Mouse (Mus musculus) splenic B cell, adult 2 months (primary cell): ENCODE results near the gene Polr3e.
A peak's percentile ranks its signal among the peaks of the same experiment; 100 is the strongest.
"Not testable (repeated sequence)": the region's sequence is repeated elsewhere in the genome, so short reads cannot be mapped to it uniquely, and the experiment has no call there.

Experiments
- DNase-seq: peaks from one replicate; pipeline ENCODE4 v3.0.0-alpha.2; 2011; ENCODE audit warnings: low read depth, low spot score
- H3K27me3 ChIP-seq: 2 replicates; pipeline ENCODE4 v1.6.1; 2012; ENCODE audit warnings: mild to moderate bottlenecking, low read length, moderate library complexity, mixed read lengths; ENCODE audit not compliant: control insufficient read depth, poor library complexity, insufficient read depth, severe bottlenecking
- H3K36me3 ChIP-seq: 2 replicates; pipeline ENCODE4 v1.6.1; 2012; ENCODE audit warnings: mild to moderate bottlenecking, low read length, moderate library complexity, mixed read lengths; ENCODE audit not compliant: control insufficient read depth, poor library complexity, insufficient read depth, severe bottlenecking

Polr3e gene

DNA sequence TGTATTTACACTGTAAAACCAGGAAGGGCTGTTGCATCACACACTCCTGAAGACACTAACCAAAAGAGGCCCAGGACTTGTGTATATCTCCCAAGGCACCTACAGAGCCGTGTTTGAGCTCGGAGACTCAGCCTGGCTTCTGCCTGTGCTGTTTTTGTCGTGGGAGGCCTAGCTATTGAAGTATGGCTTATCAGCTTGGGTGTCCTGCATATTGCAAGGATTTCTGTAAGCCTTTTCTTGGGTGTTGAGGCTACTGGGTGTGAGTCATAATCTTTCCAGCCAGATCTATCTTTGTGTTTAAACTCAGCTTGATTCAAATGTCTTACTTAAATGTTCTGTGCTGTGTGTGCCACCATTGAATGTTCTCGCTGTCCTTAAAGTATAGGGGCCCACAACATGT, 19.0 kb downstream of the Polr3e start:
- no peak for DNase-seq
- peaks cover 5% of the 10 kb centered on the region for H3K36me3 ChIP-seq
- no peaks in the 10 kb centered on the region for H3K27me3 ChIP-seq

DNA sequence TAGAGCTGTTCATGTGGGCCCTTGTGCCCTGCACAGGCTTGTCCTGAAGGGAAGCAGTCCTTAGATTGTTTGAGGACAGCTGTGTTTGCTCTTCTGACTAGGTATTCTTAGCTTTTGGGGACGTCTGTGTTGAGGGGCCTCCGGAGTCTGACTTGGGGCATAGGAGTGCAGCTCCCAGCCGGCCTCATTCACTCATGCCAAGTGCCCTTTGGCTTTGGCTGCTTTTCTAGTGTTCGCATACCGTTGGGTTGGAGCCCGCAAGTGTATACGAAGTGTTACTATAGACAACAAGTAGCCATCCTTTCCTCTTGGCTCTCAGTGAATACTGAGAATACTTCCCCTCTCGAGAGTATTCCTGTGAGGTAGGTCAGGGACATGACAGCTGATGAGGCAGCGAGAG, 20.7 kb downstream of the Polr3e start:
- DNase-seq: no peak
- peaks cover 5% of the 10 kb centered on the region for H3K36me3 ChIP-seq
- no peaks in the 10 kb centered on the region for H3K27me3 ChIP-seq

DNA sequence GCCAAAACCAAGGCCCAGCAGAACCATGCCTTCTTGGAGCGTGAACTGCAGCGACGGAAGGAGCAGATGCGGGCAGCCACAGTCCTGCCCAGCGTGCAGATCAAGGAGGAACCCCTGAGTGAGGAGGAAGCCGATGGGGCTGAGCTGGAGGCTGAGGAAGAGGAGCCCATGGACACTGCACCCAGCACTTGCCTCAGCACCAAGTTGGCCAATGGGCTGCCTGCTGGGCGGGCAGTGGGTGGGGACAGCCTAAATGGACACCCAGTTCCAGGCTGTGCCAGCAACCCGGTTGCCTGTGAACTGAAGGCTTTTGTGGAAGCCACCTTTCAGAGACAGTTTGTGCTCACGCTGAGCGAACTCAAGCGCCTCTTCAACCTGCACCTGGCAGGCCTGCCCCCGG, 22.8 kb downstream of the Polr3e start:
- Histone ChIP-seq H3K36me3 (peaks cover 3% of the 10 kb centered on the region), H3K27me3 (no peaks in the 10 kb centered on the region)
- DNase-seq: no peak

DNA sequence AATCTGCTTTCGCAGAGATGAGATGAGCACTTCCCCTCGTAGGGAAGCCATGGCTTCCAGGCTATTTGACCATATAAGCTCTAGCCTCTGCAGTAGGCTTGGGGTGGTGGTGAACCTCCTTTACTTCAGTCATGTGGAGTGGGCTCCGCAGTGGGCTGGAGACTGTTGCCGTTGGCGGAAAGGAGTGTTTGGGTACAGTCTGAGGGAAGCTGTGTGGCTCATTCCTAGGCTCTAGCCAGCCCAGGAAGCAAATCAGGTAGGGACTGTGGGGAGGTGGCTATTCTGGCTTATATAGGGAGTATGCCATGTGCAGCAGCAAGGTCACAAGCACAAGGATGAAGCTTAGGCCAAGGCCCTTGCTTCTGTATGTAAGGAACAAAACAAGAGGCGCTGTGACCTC, 23.7 kb downstream of the Polr3e start:
- peaks cover 3% of the 10 kb centered on the region for H3K36me3 ChIP-seq
- H3K27me3 ChIP-seq: no peaks in the 10 kb centered on the region
- no peak for DNase-seq

DNA sequence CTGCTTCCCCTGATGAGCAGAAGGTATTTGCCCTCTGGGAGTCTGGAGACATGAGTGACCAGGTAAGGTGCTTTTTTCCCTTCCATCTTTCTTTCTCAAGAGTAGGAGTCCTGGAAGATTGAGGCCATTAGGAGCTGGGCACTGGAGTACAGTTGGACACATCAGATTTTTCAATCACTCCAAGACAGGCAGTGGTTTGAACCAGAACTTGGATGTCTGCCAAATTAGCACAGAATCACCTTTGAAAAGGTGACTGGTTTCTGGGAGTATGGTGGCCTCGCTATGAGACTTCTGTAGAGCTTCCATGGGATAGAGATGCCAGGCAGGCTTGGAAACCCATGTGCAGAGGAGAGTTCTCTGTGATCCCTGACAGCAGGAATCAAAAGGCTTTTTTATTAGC, 25.0 kb downstream of the Polr3e start:
- Histone ChIP-seq H3K36me3 (peaks cover 3% of the 10 kb centered on the region; the same call in 1 of the 2 replicates), H3K27me3 (no peaks in the 10 kb centered on the region)
- no peak for DNase-seq

DNA sequence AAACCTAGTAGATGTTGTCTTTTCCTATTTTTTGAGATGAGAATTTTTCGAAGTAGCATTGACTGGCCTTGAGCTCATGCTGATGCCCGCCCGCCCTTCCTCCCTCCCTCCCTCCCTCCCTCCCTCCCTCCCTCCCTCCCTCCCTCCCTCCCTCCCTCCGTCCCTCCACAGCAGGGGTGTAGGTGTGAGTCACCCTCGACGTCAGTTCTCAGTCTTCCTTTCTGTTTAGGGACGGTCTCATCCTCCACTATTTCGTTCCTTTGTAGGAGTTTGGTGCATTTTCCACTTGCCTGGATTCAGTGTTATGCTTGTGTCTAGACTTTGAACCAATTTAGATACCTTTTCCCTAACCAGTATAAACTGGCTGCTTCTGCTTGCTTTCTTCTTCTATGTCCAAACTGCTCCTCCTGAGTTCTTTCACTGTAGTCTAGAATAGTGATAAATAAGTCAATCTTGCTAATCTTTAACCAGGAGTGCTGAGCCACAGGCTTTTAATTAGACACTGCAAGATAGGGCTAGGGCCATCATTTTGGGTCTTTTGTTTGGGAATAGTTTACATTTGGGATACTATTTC, 26.5 kb downstream of the Polr3e start:
- Histone ChIP-seq H3K36me3 (no peaks in the 10 kb centered on the region; the same call in none of the 2 replicates), H3K27me3 (no peaks in the 10 kb centered on the region)
- DNase-seq: no peak

DNA sequence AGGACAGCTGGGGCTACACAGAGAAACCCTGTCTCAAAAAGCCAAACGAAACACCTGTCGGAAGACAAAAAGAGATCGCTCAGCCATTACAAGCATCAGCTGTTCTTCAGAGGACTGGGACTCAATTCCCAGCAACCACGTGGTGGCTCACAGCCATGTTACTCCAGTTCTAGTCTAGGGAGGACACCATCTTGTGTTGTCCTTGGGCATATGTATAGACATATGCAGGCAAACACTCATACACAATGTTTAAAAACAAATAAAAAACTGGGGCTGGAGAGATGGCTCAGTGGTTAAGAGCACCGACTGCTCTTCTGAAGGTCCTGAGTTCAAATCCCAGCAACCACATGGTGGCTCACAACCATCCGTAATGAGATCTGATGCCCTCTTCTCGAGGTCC, 36.0 kb downstream of the Polr3e start:
- not testable (repeated sequence) for H3K27me3 ChIP-seq, H3K36me3 ChIP-seq, DNase-seq

DNA sequence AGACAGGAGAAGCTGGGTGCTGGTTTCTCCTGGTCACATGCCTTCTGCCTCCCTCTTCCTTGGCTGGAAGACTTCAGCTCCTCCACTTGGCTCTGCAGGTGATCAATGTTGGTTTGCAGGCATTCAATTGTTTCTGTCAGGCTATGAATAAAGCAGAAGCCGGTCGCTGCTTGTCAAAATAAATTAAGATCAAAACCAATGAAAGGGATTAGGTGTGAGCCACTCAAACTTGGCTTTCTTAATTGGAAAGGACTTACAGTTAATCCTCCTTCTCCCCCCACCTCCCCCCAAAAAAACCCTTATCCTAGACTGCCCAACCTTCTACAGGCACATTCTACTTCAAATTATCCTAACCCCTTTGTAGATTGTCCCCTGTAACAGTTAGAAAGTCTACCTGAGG, 42.6 kb downstream of the Polr3e start:
- no peaks in the 10 kb centered on the region for H3K36me3 ChIP-seq
- H3K27me3 ChIP-seq: no peaks in the 10 kb centered on the region
- no peak for DNase-seq

DNA sequence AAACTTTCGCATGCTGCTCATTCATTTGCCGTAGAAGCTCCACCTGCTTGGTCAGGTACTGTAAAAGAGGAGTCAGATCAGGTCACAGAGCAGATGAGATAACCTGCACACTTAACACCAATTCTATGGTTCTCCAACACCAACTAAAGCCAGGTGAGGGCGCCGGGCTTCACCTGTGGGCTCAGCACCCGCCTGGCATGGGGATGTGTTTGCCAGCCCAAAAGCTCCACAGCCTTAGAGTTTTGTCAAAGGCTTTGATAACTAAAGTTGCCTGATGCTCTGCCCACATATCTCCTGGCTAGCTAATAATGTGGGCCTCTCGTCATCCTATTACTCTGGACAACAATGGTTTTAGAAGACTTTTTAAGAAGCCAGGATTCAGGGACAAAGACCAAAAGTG, 43.1 kb downstream of the Polr3e start:
- peak; percentile 8 for DNase-seq
- Histone ChIP-seq H3K36me3 (no peaks in the 10 kb centered on the region), H3K27me3 (no peaks in the 10 kb centered on the region)

DNA sequence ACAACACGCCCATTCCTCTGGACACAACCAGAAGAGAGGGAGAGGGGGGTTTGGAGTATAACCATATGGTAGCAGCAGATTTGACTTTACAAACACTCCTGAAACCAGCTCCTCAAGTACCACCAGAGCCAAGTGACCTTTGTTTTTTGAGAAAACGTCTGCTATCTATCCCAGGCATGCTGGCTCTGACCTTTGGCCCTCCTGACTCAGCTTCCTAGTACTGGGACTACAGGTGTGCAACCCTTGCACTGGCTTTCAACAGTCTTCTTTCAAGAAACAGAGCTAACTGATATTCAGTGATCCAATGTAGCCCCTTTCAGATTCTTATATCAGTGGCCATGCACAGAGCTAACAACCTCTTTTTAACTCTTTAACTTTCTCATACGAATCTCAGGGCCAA, 44.3 kb downstream of the Polr3e start:
- no peaks in the 10 kb centered on the region for H3K36me3 ChIP-seq
- no peaks in the 10 kb centered on the region for H3K27me3 ChIP-seq
- no peak for DNase-seq

DNA sequence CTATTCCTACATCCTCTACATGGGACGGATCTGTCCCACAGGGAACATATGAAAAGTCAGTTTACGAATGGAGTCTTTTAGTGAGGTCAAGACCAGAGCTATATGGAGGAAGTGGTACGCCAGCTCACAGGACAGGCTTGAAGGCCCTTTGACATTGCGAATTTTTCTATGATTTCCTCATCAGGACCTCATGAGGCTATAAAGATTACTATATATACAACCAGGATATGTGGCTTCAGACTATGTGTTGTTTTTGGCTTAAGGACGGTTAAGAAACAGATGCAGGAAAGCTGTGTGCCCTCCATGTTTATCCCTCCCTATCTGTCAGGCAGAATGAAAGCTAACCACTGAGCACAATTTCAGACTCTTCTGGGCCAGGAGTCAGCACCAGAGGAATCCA, 45.6 kb downstream of the Polr3e start:
- Histone ChIP-seq H3K27me3 (no peaks in the 10 kb centered on the region), H3K36me3 (no peaks in the 10 kb centered on the region)
- no peak for DNase-seq

DNA sequence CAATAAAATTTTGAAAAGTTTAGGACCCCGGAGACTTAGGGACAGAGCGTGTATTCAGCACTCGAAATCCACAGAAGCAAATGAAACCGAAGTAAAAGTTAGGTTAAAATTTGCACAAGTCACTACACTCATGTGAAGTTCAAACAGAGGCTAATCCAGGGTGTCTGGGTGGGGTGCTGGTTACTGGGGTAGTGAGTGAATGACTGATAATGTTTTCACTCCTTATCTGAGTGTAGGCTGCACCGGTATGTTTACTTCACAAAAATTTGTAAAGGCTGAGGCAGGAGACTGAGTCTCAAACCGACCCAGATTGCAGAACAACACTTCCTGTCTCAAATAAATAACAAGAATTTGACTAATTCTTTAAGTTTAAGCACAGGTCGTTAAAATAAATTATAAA, 51.7 kb downstream of the Polr3e start:
- no peak for DNase-seq
- Histone ChIP-seq H3K27me3 (no peaks in the 10 kb centered on the region), H3K36me3 (no peaks in the 10 kb centered on the region)

DNA sequence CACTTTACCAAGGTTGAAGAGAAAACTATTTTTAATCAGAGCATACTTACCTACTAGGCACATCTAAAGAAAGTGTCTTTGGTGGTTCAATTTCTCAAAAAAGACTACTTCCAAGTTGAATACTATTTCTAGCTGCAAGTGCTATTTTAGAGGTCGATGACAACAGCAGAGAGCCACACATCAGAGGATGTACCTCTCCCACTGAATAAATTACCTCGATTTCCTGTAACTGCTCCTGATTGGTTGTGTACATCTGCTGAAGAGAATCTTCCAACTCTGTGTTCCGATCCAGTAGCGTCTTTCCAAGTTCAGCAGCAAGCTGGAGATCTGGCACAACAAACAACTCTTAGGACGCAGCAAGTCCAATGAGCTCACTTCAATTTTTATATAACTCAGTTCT, 52.6 kb downstream of the Polr3e start:
- H3K36me3 ChIP-seq: no peaks in the 10 kb centered on the region
- no peak for DNase-seq
- H3K27me3 ChIP-seq: no peaks in the 10 kb centered on the region

DNA sequence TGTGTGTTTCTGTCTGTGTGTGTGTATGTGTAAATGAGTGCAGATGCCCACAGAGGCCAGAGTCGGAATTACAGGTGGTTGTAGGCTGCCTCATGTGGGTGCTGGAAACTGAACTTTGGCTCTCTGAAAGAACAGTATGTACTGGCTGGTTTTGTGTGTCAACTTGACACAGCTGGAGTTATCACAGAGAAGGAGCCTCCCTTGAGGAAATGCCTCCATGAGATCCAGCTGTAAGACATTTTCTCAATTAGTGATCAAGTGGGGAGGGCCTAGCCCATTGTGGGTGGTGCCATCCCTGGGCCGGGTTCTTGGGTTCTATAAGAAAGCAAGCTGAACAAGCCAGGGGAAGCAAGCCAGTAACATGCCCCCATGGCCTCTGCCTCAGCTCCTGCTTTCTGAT, 54.9 kb downstream of the Polr3e start:
- H3K36me3 ChIP-seq, DNase-seq, H3K27me3 ChIP-seq: not testable (repeated sequence)

DNA sequence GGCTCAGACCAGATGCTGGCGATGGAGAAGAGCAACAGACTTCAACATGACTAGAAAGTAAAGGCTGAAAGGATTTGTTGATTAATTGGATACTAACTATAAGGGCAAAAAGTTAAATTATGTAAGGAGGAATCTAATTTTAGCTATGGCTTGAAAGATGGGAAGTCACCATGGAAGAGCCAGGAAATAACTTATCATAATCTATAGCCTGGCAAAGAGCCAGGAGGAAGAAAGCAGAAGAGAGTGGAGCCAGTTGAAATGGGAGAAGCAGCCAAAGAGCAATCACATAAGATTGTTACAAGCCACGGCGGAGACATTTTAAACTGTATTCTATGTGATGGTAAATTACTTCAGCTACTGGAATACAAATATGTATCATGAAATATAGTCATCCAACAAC, 56.5 kb downstream of the Polr3e start:
- Histone ChIP-seq H3K36me3 (no peaks in the 10 kb centered on the region), H3K27me3 (no peaks in the 10 kb centered on the region)
- no peak for DNase-seq

DNA sequence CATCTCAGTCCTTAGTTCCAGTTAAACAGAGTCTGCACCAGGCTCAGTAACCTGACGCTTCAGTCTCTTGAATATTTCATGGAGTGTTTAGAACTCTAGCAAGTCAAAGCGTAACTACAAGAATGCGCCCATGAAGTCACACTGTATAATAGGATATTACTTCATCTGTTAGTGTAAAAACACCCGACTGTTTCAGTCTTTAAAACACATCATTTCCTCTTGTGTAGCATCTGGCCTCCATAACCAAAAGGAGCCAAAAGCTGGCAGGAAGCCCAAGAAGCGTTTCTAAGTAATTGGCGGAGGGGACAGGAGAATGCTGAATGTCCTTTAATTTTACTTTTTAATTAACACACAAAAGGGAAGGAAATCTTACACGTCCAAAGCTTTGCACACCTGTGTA, 59.5 kb downstream of the Polr3e start:
- H3K36me3 ChIP-seq: no peaks in the 10 kb centered on the region
- no peaks in the 10 kb centered on the region; the same call in 1 of the 2 replicates for H3K27me3 ChIP-seq
- DNase-seq: no peak
